Mouse (Mus musculus): ENCODE measurements at regions not wholly inside any gene's neighbourhood (a gene's known extent, or its start where the extent isn't known, plus 50 kb on each side); places are given as distances from the start of the nearest gene placed in this dataset.

- no peak for DNase-seq (ENCODE audit: low read depth, low spot score)
Observed at GRCm38 (mm10) chr6:117504771-117505170, 336.2 kb upstream of the Zfp637 start.

- no peak for DNase-seq (ENCODE audit: low read depth, low spot score)
Observed at GRCm38 (mm10) chr6:117505431-117505830, 335.5 kb upstream of the Zfp637 start.

GRCm38 (mm10) chr6:117506619-117507018, 334.4 kb upstream of the Zfp637 start:
- DNase-seq (ENCODE audit: low read depth, low spot score): no peak

GRCm38 (mm10) chr6:117508860-117509259, 332.1 kb upstream of the Zfp637 start:
- no peak for DNase-seq (ENCODE audit: low read depth, low spot score)

- no peak for DNase-seq (ENCODE audit: low read depth, low spot score)
Observed at GRCm38 (mm10) chr6:117510026-117510425, 331.0 kb upstream of the Zfp637 start.

GRCm38 (mm10) chr6:117514831-117515230, 326.1 kb upstream of the Zfp637 start:
- DNase-seq (ENCODE audit: low read depth, low spot score): no peak

- DNase-seq (ENCODE audit: low read depth, low spot score): no peak
Observed at GRCm38 (mm10) chr6:117516906-117517305, 324.1 kb upstream of the Zfp637 start.

GRCm38 (mm10) chr6:117518939-117519338, 322.0 kb upstream of the Zfp637 start:
- no peak for DNase-seq (ENCODE audit: low read depth, low spot score)

GRCm38 (mm10) chr6:117519466-117519865, 321.5 kb upstream of the Zfp637 start:
- no peak for DNase-seq (ENCODE audit: low read depth, low spot score)

- DNase-seq (ENCODE audit: low read depth, low spot score): no peak
Observed at GRCm38 (mm10) chr6:117526161-117526935, 314.6 kb upstream of the Zfp637 start.

GRCm38 (mm10) chr6:117527526-117527925, 313.5 kb upstream of the Zfp637 start:
- DNase-seq (ENCODE audit: low read depth, low spot score): no peak

GRCm38 (mm10) chr6:117534149-117534548, 306.8 kb upstream of the Zfp637 start:
- DNase-seq (ENCODE audit: low read depth, low spot score): no peak

- DNase-seq (ENCODE audit: low read depth, low spot score): no peak
Observed at GRCm38 (mm10) chr6:117534991-117535390, 306.0 kb upstream of the Zfp637 start.

- DNase-seq (ENCODE audit: low read depth, low spot score): no peak
Observed at GRCm38 (mm10) chr6:117536084-117536483, 304.9 kb upstream of the Zfp637 start.

GRCm38 (mm10) chr6:117542431-117542830, 298.5 kb upstream of the Zfp637 start:
- DNase-seq (ENCODE audit: low read depth, low spot score): no peak

- no peak for DNase-seq (ENCODE audit: low read depth, low spot score)
Observed at GRCm38 (mm10) chr6:117544276-117545196, 296.4 kb upstream of the Zfp637 start.

GRCm38 (mm10) chr6:117550930-117551329, 290.1 kb upstream of the Zfp637 start:
- DNase-seq (ENCODE audit: low read depth, low spot score): no peak

- no peak for DNase-seq (ENCODE audit: low read depth, low spot score)
Observed at GRCm38 (mm10) chr6:117552006-117552667, 288.8 kb upstream of the Zfp637 start.

- DNase-seq (ENCODE audit: low read depth, low spot score): no peak
Observed at GRCm38 (mm10) chr6:117563159-117563558, 277.8 kb upstream of the Zfp637 start.

GRCm38 (mm10) chr6:117563704-117564103, 277.3 kb upstream of the Zfp637 start:
- DNase-seq (ENCODE audit: low read depth, low spot score): peak; percentile 18

GRCm38 (mm10) chr6:117566786-117567185, 274.2 kb upstream of the Zfp637 start:
- DNase-seq (ENCODE audit: low read depth, low spot score): no peak

- DNase-seq (ENCODE audit: low read depth, low spot score): no peak
Observed at GRCm38 (mm10) chr6:117567691-117568090, 273.3 kb upstream of the Zfp637 start.

All from retina, adult 2 months (tissue).